Mouse (Mus musculus): Measurements from ENCODE around the gene Egfem1. TPM values are rescaled to one million over a fixed set of nuclear protein-coding genes. Genes with fewer than 3 reads are reported as not detected.

Gene Egfem1
- polyA plus RNA-seq, 1 experiment = 0.80 TPM

- H3K4me1 ChIP-seq (ENCODE audit: control insufficient read depth, insufficient read depth, low read length) = no peaks in the 10 kb centered on the region
- no peak overlapping the region for H3K4me3 ChIP-seq (replicated peaks; ENCODE audit: extremely low read depth, low read depth, low read length)
- WGBS = 68% methylated on average over 3 of the region's 3 CpGs
- TF ChIP-seq POLR2A (IDR thresholded peaks at IDR 0.05; ENCODE audit: borderline replicate concordance, extremely low read depth, low read depth, low read length) = no peak
- no peak for TF ChIP-seq CTCF (IDR thresholded peaks at IDR 0.05; ENCODE audit: insufficient read depth, low read length)
- DNase-seq = no peak
Measured at GRCm38 (mm10) chr3:29399064-29399463, 317.2 kb downstream of the Egfem1 start.

- TF ChIP-seq CTCF (IDR thresholded peaks at IDR 0.05; ENCODE audit: insufficient read depth, low read length) (no peak), POLR2A (IDR thresholded peaks at IDR 0.05; ENCODE audit: borderline replicate concordance, extremely low read depth, low read depth, low read length) (no peak)
- Histone ChIP-seq H3K4me3 (replicated peaks; ENCODE audit: extremely low read depth, low read depth, low read length) (no peak overlapping the region), H3K4me1 (ENCODE audit: control insufficient read depth, insufficient read depth, low read length) (no peaks in the 10 kb centered on the region)
- WGBS = 95% methylated on average over 2 of the region's 2 CpGs
- no peak for DNase-seq
Measured at GRCm38 (mm10) chr3:29421634-29422033, 339.8 kb downstream of the Egfem1 start.

- DNase-seq = no peak
- no peak overlapping the region for H3K4me3 ChIP-seq (replicated peaks; ENCODE audit: extremely low read depth, low read depth, low read length)
- TF ChIP-seq POLR2A (IDR thresholded peaks at IDR 0.05; ENCODE audit: borderline replicate concordance, extremely low read depth, low read depth, low read length) = no peak
- no peak for TF ChIP-seq CTCF (IDR thresholded peaks at IDR 0.05; ENCODE audit: insufficient read depth, low read length)
- H3K4me1 ChIP-seq (ENCODE audit: control insufficient read depth, insufficient read depth, low read length) = no peaks in the 10 kb centered on the region
- 73% methylated on average over 10 of the region's 10 CpGs for WGBS
Measured at GRCm38 (mm10) chr3:29432109-29433091, 350.6 kb downstream of the Egfem1 start.

- peaks cover 5% of the 10 kb centered on the region for H3K4me1 ChIP-seq (ENCODE audit: control insufficient read depth, insufficient read depth, low read length)
- 88% methylated on average over 6 of the region's 6 CpGs for WGBS
- no peak for DNase-seq
- H3K4me3 ChIP-seq (replicated peaks; ENCODE audit: extremely low read depth, low read depth, low read length) = no peak overlapping the region
- TF ChIP-seq CTCF (IDR thresholded peaks at IDR 0.05; ENCODE audit: insufficient read depth, low read length) (no peak), POLR2A (IDR thresholded peaks at IDR 0.05; ENCODE audit: borderline replicate concordance, extremely low read depth, low read depth, low read length) (no peak)
Measured at GRCm38 (mm10) chr3:29443024-29443423, 361.2 kb downstream of the Egfem1 start.

- no peak for TF ChIP-seq POLR2A (IDR thresholded peaks at IDR 0.05; ENCODE audit: borderline replicate concordance, extremely low read depth, low read depth, low read length)
- no peak for TF ChIP-seq CTCF (IDR thresholded peaks at IDR 0.05; ENCODE audit: insufficient read depth, low read length)
- Histone ChIP-seq H3K4me3 (replicated peaks; ENCODE audit: extremely low read depth, low read depth, low read length) (no peak overlapping the region), H3K4me1 (ENCODE audit: control insufficient read depth, insufficient read depth, low read length) (peaks cover 5% of the 10 kb centered on the region)
- no peak for DNase-seq
- 31% methylated on average over 5 of the region's 5 CpGs for WGBS
Measured at GRCm38 (mm10) chr3:29444661-29445060, 362.8 kb downstream of the Egfem1 start.

GRCm38 (mm10) chr3:29446081-29446480 lies 364.3 kb downstream of the Egfem1 start:
- Histone ChIP-seq H3K4me1 (ENCODE audit: control insufficient read depth, insufficient read depth, low read length) (peaks cover 5% of the 10 kb centered on the region), H3K4me3 (replicated peaks; ENCODE audit: extremely low read depth, low read depth, low read length) (no peak overlapping the region)
- WGBS = 22% methylated on average over 3 of the region's 3 CpGs
- TF ChIP-seq CTCF (IDR thresholded peaks at IDR 0.05; ENCODE audit: insufficient read depth, low read length) (no peak), POLR2A (IDR thresholded peaks at IDR 0.05; ENCODE audit: borderline replicate concordance, extremely low read depth, low read depth, low read length) (no peak)
- DNase-seq = no peak

- no peak for DNase-seq
- Histone ChIP-seq H3K4me3 (replicated peaks; ENCODE audit: extremely low read depth, low read depth, low read length) (no peak overlapping the region), H3K4me1 (ENCODE audit: control insufficient read depth, insufficient read depth, low read length) (peaks cover 5% of the 10 kb centered on the region)
- WGBS = 82% methylated on average over 5 of the region's 5 CpGs
- no peak for TF ChIP-seq POLR2A (IDR thresholded peaks at IDR 0.05; ENCODE audit: borderline replicate concordance, extremely low read depth, low read depth, low read length)
- TF ChIP-seq CTCF (IDR thresholded peaks at IDR 0.05; ENCODE audit: insufficient read depth, low read length) = no peak
Measured at GRCm38 (mm10) chr3:29448829-29449406, 367.1 kb downstream of the Egfem1 start.

GRCm38 (mm10) chr3:29498211-29498610 lies 416.4 kb downstream of the Egfem1 start:
- no peaks in the 10 kb centered on the region for H3K4me1 ChIP-seq (ENCODE audit: control insufficient read depth, insufficient read depth, low read length)
- no peak overlapping the region for H3K4me3 ChIP-seq (replicated peaks; ENCODE audit: extremely low read depth, low read depth, low read length)
- no peak for TF ChIP-seq POLR2A (IDR thresholded peaks at IDR 0.05; ENCODE audit: borderline replicate concordance, extremely low read depth, low read depth, low read length)
- no peak for TF ChIP-seq CTCF (IDR thresholded peaks at IDR 0.05; ENCODE audit: insufficient read depth, low read length)
- WGBS = 73% methylated on average over 2 of the region's 2 CpGs
- no peak for DNase-seq

- TF ChIP-seq POLR2A (IDR thresholded peaks at IDR 0.05; ENCODE audit: borderline replicate concordance, extremely low read depth, low read depth, low read length) (no peak), CTCF (IDR thresholded peaks at IDR 0.05; ENCODE audit: insufficient read depth, low read length) (no peak)
- H3K4me1 ChIP-seq (ENCODE audit: control insufficient read depth, insufficient read depth, low read length) = no peaks in the 10 kb centered on the region
- 83% methylated on average over 6 of the region's 6 CpGs for WGBS
- no peak for DNase-seq
- H3K4me3 ChIP-seq (replicated peaks; ENCODE audit: extremely low read depth, low read depth, low read length) = no peak overlapping the region
Measured at GRCm38 (mm10) chr3:29499188-29499587, 417.4 kb downstream of the Egfem1 start.

All from lung, adult 2 months (tissue).